Comparison of ENCODE assay signal across 8 mouse cellular contexts in the genomic region with DNA sequence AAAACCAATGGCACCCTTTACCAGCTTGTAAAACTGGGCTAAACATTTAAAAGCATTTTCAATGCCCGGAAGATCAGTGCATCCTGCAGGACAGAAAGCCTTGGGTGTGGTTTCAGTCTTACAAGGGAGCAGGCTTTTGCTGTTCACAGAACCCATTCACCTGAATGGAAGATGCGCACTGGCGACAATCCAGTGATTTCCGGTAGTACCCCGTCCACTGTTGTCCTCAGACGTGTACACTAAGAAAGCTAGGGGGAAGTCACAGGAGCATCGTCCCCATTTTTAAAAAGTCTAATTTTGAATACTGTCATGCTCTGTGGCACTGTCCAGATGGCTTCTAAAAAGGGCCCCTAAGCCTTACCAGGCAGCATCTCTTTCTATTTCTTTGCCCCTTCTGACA. TPM values are rescaled to one million over a fixed set of nuclear protein-coding genes. Genes with fewer than 3 reads are reported as not detected.
DNase-seq lines count a peak whose midpoint lies in the region; ATAC-seq lines count a peak whose summit lies in the region.
"Had no signal": no experiment of that assay in that cellular context is flagged by ENCODE, and none has a peak within 500 bp of the region (broad histone marks: within the 10 kb centered on the region; RNA-seq: fewer than 3 reads in every experiment).

No protein-coding gene starts in this region.

- no peaks in the 10 kb centered on the region for H3K9me3 ChIP-seq in hindbrain, embryonic 12.5 days (replicated peaks)
- H3K9me3 ChIP-seq in hindbrain, embryonic 13.5 days, result no peaks in the 10 kb centered on the region
- no peaks in the 10 kb centered on the region for H3K9me3 ChIP-seq in liver, embryonic 16.5 days (replicated peaks; ENCODE audit: control insufficient read depth, low read length)
- H3K9me3 ChIP-seq: neural tube, embryonic 12.5 days had no signal

- no peak overlapping the region for H3K9ac ChIP-seq in hindbrain, embryonic 12.5 days
- no peak overlapping the region for H3K9ac ChIP-seq in hindbrain, embryonic 13.5 days
- peak overlapping the region; percentile 95 for H3K9ac ChIP-seq in liver, embryonic 16.5 days (ENCODE audit: low read depth, low read length)
- H3K9ac ChIP-seq: neural tube, embryonic 12.5 days had no signal

- WGBS in hindbrain, embryonic 12.5 days, result 85% methylated on average over 7 of the region's 7 CpGs
- WGBS in hindbrain, embryonic 13.5 days, result 86% methylated on average over 7 of the region's 7 CpGs
- WGBS in liver, embryonic 16.5 days (ENCODE audit: insufficient replicate concordance), result 39% methylated on average over 7 of the region's 7 CpGs

- H3K27me3 ChIP-seq in hindbrain, embryonic 12.5 days, result no peaks in the 10 kb centered on the region
- no peaks in the 10 kb centered on the region for H3K27me3 ChIP-seq in hindbrain, embryonic 13.5 days
- no peaks in the 10 kb centered on the region for H3K27me3 ChIP-seq in liver, embryonic 16.5 days (ENCODE audit: control insufficient read depth, insufficient read depth, low read depth, low read length)
- H3K27me3 ChIP-seq: neural tube, embryonic 12.5 days had no signal

- ATAC-seq in hindbrain, embryonic 12.5 days (ENCODE audit: low FRiP score), result no peak
- no peak for ATAC-seq in hindbrain, embryonic 13.5 days (ENCODE audit: low FRiP score)
- 0 out of 2 replicates have a peak, but pooled peaks have one; percentile 42 for ATAC-seq in erythroblast, adult 5-6 weeks (replicated peaks; ENCODE audit: low FRiP score, poor library complexity, severe bottlenecking)
- peak; percentile 28; the same call in 1 of the 2 replicates for ATAC-seq in liver, embryonic 16.5 days (ENCODE audit: low read depth)

- H3K4me3 ChIP-seq in hindbrain, embryonic 12.5 days, result no peak overlapping the region
- no peak overlapping the region for H3K4me3 ChIP-seq in hindbrain, embryonic 13.5 days
- H3K4me3 ChIP-seq in liver, embryonic 16.5 days (ENCODE audit: low read depth, low read length), result peak overlapping the region; percentile 93
- H3K4me3 ChIP-seq: neural tube, embryonic 12.5 days had no signal

- H3K36me3 ChIP-seq in hindbrain, embryonic 12.5 days, result peaks cover 7% of the 10 kb centered on the region
- peaks cover 7% of the 10 kb centered on the region for H3K36me3 ChIP-seq in hindbrain, embryonic 13.5 days
- no peaks in the 10 kb centered on the region; the same call in 1 of the 2 replicates for H3K36me3 ChIP-seq in liver, embryonic 16.5 days (ENCODE audit: control insufficient read depth, insufficient read depth)

- peak; percentile 52 for DNase-seq in MEL-GATA-1-ER (ENCODE audit: extremely low read depth, low read depth)
- no peak for DNase-seq in embryo, embryonic 10.5 days (ENCODE audit: low spot score)
- no peak for DNase-seq in adrenal gland, postnatal 25 days

- H3K4me1 ChIP-seq in hindbrain, embryonic 12.5 days, result peaks cover 12% of the 10 kb centered on the region
- peaks cover 23% of the 10 kb centered on the region for H3K4me1 ChIP-seq in hindbrain, embryonic 13.5 days (replicated peaks)
- peaks cover 39% of the 10 kb centered on the region for H3K4me1 ChIP-seq in liver, embryonic 16.5 days (ENCODE audit: control insufficient read depth, low read depth, low read length)

- H3K4me2 ChIP-seq in hindbrain, embryonic 12.5 days (replicated peaks), result peak overlapping the region; percentile 98; the same call in 1 of the 2 replicates
- H3K4me2 ChIP-seq in hindbrain, embryonic 13.5 days, result no peak overlapping the region
- peak overlapping the region; percentile 96 for H3K4me2 ChIP-seq in liver, embryonic 16.5 days (ENCODE audit: low read depth, low read length)

- H3K27ac ChIP-seq in hindbrain, embryonic 12.5 days, result no peak overlapping the region
- no peak overlapping the region for H3K27ac ChIP-seq in hindbrain, embryonic 13.5 days
- H3K27ac ChIP-seq in liver, embryonic 16.5 days (ENCODE audit: low read length), result peak overlapping the region; percentile 85
- H3K27ac ChIP-seq: neural tube, embryonic 12.5 days had no signal

RNA-seq across cellular contexts. Expression of gene Bag2, which starts 1.8 kb away (rescaled TPM):
- polyA plus RNA-seq in hindbrain, embryonic 12.5 days (2016; fragmentation: Nextera tagmentation; extraction: Ambion mirVana), result 19.7 and 24.9 TPM in 2 replicates
- polyA plus RNA-seq in hindbrain, embryonic 13.5 days (2015; fragmentation: Nextera tagmentation; extraction: Ambion mirVana), result 17.8 and 17.9 TPM in 2 replicates
- 10.8 and 17.6 TPM in 2 replicates for total RNA-seq in erythroblast, adult 5-6 weeks (2015; ENCODE audit: low replicate concordance)
- 7.1 and 9.0 TPM in 2 replicates for total RNA-seq in erythroblast, adult 5-6 weeks (2017; ENCODE audit: low replicate concordance)
- 43.6 and 43.8 TPM in 2 replicates for polyA plus RNA-seq in liver, embryonic 16.5 days (2015; fragmentation: Nextera tagmentation; extraction: Ambion mirVana)
- 14.0 and 16.4 TPM in 2 replicates for total RNA-seq in adrenal gland, postnatal 25 days (2021)

RNA-seq across cellular contexts. Expression of gene Rab23, which starts 36.1 kb away (rescaled TPM):
- 31.0 and 31.2 TPM in 2 replicates for polyA plus RNA-seq in hindbrain, embryonic 12.5 days (2016; fragmentation: Nextera tagmentation; extraction: Ambion mirVana)
- polyA plus RNA-seq in hindbrain, embryonic 13.5 days (2015; fragmentation: Nextera tagmentation; extraction: Ambion mirVana), result 25.9 and 28.3 TPM in 2 replicates
- total RNA-seq in erythroblast, adult 5-6 weeks (2015; ENCODE audit: low replicate concordance), result 0.63 and 1.2 TPM in 2 replicates
- 5.5 TPM in 1 of 2 replicates, not detected in the other for total RNA-seq in erythroblast, adult 5-6 weeks (2017; ENCODE audit: low replicate concordance)
- 4.3 TPM in 2 replicates for polyA plus RNA-seq in liver, embryonic 16.5 days (2015; fragmentation: Nextera tagmentation; extraction: Ambion mirVana)
- total RNA-seq in adrenal gland, postnatal 25 days (2021), result 11.0 and 17.6 TPM in 2 replicates

RNA-seq across cellular contexts. Expression of gene Zfp451, which starts 58.6 kb away (rescaled TPM):
- polyA plus RNA-seq in hindbrain, embryonic 12.5 days (2016; fragmentation: Nextera tagmentation; extraction: Ambion mirVana), result 51.4 and 55.2 TPM in 2 replicates
- 44.3 and 46.7 TPM in 2 replicates for polyA plus RNA-seq in hindbrain, embryonic 13.5 days (2015; fragmentation: Nextera tagmentation; extraction: Ambion mirVana)
- total RNA-seq in erythroblast, adult 5-6 weeks (2015; ENCODE audit: low replicate concordance), result 10.2 and 26.9 TPM in 2 replicates
- 8.4 and 10.2 TPM in 2 replicates for total RNA-seq in erythroblast, adult 5-6 weeks (2017; ENCODE audit: low replicate concordance)
- 5.4 and 5.7 TPM in 2 replicates for polyA plus RNA-seq in liver, embryonic 16.5 days (2015; fragmentation: Nextera tagmentation; extraction: Ambion mirVana)
- 35.2 and 42.6 TPM in 2 replicates for total RNA-seq in adrenal gland, postnatal 25 days (2021)

Comparison
In these comparisons a context has a peak if more than half of its experiments do, and no peak if none do; other contexts are left out.
1. ATAC-seq: peak in erythroblast, adult 5-6 weeks (single experiment) and liver, embryonic 16.5 days (single experiment); none in hindbrain, embryonic 12.5 days (single experiment) and hindbrain, embryonic 13.5 days (single experiment).